Mouse (Mus musculus): ENCODE measurements around the gene P2ry14.
"Not testable (repeated sequence)": the region's sequence is repeated elsewhere in the genome, so short reads cannot be mapped to it uniquely, and the experiment has no call there.

Gene P2ry14

GRCm38 (mm10) chr3:59109834-59110233 lies 43.6 kb downstream of the P2ry14 start:
- DNase-seq (ENCODE audit: low read depth, low spot score) = peak; percentile 36

- no peak for DNase-seq (ENCODE audit: low read depth, low spot score)
Measured at GRCm38 (mm10) chr3:59107439-59107838, 46.0 kb downstream of the P2ry14 start.

- no peak for DNase-seq (ENCODE audit: low read depth, low spot score)
Measured at GRCm38 (mm10) chr3:59104462-59104861, 49.0 kb downstream of the P2ry14 start.

GRCm38 (mm10) chr3:59102146-59102545 lies 51.3 kb downstream of the P2ry14 start:
- DNase-seq (ENCODE audit: low read depth, low spot score) = no peak

GRCm38 (mm10) chr3:59101218-59101986 lies 52.0 kb downstream of the P2ry14 start, which contains the start of gene Gpr171:
TSS of gene Gpr171 (minus strand) at chr3:59101821.
- DNase-seq (ENCODE audit: low read depth, low spot score) = no peak

GRCm38 (mm10) chr3:59098540-59098939 lies 54.9 kb downstream of the P2ry14 start:
- no peak for DNase-seq (ENCODE audit: low read depth, low spot score)

DNA sequence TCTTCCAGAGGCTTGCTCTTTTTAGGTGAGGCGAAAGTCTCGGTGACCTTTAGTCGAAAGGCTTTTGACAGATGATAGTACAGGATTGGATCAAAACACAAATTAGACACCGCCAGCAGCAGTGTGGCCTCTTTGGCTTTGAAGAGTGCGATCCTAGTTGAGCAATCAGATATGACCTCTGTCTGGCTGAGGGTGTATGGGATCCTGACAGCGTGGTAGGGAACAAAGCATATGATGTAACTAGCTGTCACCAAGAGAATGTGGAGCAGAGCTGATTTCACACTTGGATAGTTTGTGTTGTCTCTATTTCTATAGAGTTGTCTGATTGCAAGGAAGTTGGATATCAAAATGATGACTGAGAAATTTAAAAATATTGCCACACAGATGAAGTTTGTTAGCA lies 56.0 kb downstream of the P2ry14 start:
- no peak for DNase-seq (ENCODE audit: low read depth, low spot score)

GRCm38 (mm10) chr3:59092702-59093101 lies 60.7 kb downstream of the P2ry14 start:
- no peak for DNase-seq (ENCODE audit: low read depth, low spot score)

GRCm38 (mm10) chr3:59080919-59081318 lies 72.5 kb downstream of the P2ry14 start:
- DNase-seq (ENCODE audit: low read depth, low spot score) = no peak

GRCm38 (mm10) chr3:59080293-59080916 lies 73.0 kb downstream of the P2ry14 start:
- DNase-seq (ENCODE audit: low read depth, low spot score) = peak; percentile 14

DNA sequence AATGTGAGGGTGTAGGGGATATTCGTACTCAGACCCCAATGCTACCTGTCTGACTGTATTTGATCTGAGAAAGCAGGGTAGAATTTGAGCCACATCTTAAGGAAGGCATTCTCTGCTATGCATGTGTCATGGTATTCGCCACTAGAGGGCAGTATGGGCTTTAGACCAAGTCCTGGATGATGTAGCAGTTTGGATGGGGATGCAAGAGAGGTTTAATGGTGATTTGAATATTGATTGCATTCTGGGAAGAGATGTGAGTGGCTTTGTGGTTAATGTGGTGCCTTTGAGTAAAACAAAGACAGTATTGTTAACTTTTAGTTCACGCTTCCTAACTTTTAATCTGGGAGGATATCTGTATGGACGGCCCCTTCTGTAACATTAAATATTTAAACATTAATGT lies 74.1 kb downstream of the P2ry14 start:
- peak; percentile 89 for DNase-seq (ENCODE audit: low read depth, low spot score)

GRCm38 (mm10) chr3:59078585-59078984 lies 74.8 kb downstream of the P2ry14 start:
- no peak for DNase-seq (ENCODE audit: low read depth, low spot score)

GRCm38 (mm10) chr3:59077278-59077677 lies 76.1 kb downstream of the P2ry14 start:
- peak; percentile 16 for DNase-seq (ENCODE audit: low read depth, low spot score)

DNA sequence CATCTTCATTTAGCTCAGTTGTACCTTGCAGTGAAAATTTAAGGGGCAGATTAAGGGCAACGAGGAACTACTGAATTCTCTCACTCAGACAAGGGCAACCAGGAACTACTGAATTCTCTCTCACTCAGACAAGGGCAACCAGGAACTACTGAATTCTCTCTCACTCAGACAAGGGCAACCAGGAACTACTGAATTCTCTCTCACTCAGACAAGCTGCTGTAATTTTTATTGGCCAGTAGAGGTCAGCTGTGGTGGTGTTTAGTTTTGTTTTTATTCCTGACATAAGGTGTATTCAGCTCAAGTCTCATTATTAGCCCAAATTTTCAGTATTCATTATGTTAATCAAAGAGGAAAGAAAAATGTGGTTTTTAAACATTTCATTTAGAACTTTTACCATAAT lies 84.3 kb downstream of the P2ry14 start:
- not testable (repeated sequence) for DNase-seq (ENCODE audit: low read depth, low spot score)

GRCm38 (mm10) chr3:59066558-59067294 lies 86.7 kb downstream of the P2ry14 start:
- no peak for DNase-seq (ENCODE audit: low read depth, low spot score)

DNA sequence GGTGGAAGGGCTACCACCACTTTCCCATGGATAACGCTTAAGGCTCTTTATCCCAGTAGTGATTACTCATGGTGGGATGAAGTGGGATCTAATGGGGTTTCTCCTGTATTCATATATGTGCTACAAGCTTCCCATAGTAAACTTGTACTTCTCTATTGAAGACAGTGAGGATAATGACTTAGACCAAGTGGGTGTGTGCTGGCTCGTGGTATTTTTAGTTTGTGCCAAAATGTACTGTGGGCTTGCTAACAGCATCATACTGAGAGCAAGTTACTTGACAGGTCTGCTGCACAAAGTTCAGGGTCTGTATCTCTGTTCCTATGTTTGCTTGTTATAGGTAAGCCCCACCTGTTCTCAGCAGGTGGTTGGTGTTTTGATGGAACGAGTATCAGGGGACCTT lies 87.5 kb downstream of the P2ry14 start:
- no peak for DNase-seq (ENCODE audit: low read depth, low spot score)

Data from R1 (cell line).